In genomic region chr1:97018978-97019377, GRCm38 (mm10) we compare ENCODE assay signal across 10 mouse cellular contexts.
DNase-seq lines count a peak whose midpoint lies in the region; ATAC-seq and TF ChIP-seq lines count a peak whose summit lies in the region.
"Had no signal": no experiment of that assay in that cellular context is flagged by ENCODE, and none has a peak within 500 bp of the region (broad histone marks: within the 10 kb centered on the region; RNA-seq: fewer than 3 reads in every experiment).

No protein-coding gene starts in this region.

- no peaks in the 10 kb centered on the region for H3K4me1 ChIP-seq in forebrain, embryonic 11.5 days (replicated peaks; ENCODE audit: control insufficient read depth, insufficient read depth, low read length)
- no peaks in the 10 kb centered on the region for H3K4me1 ChIP-seq in forebrain, embryonic 16.5 days (replicated peaks; ENCODE audit: control insufficient read depth, insufficient read depth, low read length)
- H3K4me1 ChIP-seq: heart, embryonic 15.5 days had no signal

- intact Hi-C loops in left cerebral cortex, adult 2 months (cut with DNase I): loop anchor here (1.0 kb wide), 1 partner anchor 173 kb away; no protein-coding TSS in a partner anchor

- no peak overlapping the region for H3K4me2 ChIP-seq in forebrain, embryonic 11.5 days (ENCODE audit: low read depth, low read length, severe bottlenecking)
- no peak overlapping the region for H3K4me2 ChIP-seq in forebrain, embryonic 16.5 days (ENCODE audit: low read length)
- H3K4me2 ChIP-seq: heart, embryonic 15.5 days had no signal

- H3K4me3 ChIP-seq in forebrain, embryonic 11.5 days (ENCODE audit: low read depth, low read length): no peak overlapping the region
- no peak overlapping the region for H3K4me3 ChIP-seq in forebrain, embryonic 16.5 days (replicated peaks; ENCODE audit: low read length)
- H3K4me3 ChIP-seq in left cerebral cortex, adult 2 months: no peak overlapping the region
- H3K4me3 ChIP-seq: heart, embryonic 15.5 days had no signal

- H3K9ac ChIP-seq in forebrain, embryonic 11.5 days (ENCODE audit: low read length): no peak overlapping the region
- H3K9ac ChIP-seq in forebrain, embryonic 16.5 days (replicated peaks; ENCODE audit: low read depth, low read length): no peak overlapping the region
- H3K9ac ChIP-seq: heart, embryonic 15.5 days had no signal

- peak; percentile 84 for TF ChIP-seq CTCF in left cerebral cortex, adult 2 months (IDR thresholded peaks at IDR 0.05)

- peak; percentile 58 for DNase-seq in forebrain, embryonic 11.5 days (ENCODE audit: low spot score)
- peak; percentile 8 for DNase-seq in thymus, postnatal 14 days
- no peak for DNase-seq in thymus, adult 18-20 months
- peak; percentile 11 to 50 for DNase-seq in frontal cortex, postnatal 10 days (ENCODE audit: low spot score in 2 of 2)
- peak; percentile 47 to 54 for DNase-seq in left cerebral cortex, adult 2 months (ENCODE audit: extremely low spot score in 1 of 2, low spot score in 2 of 2)
- peak; percentile 52 for DNase-seq in right cerebral cortex, adult 18-20 months
- no peak for DNase-seq in spleen, postnatal 14 days (ENCODE audit: low spot score in 2 of 2)

- H3K27ac ChIP-seq in forebrain, embryonic 11.5 days (ENCODE audit: low read depth, low read length): no peak overlapping the region
- no peak overlapping the region for H3K27ac ChIP-seq in forebrain, embryonic 16.5 days (ENCODE audit: low read length)
- no peak overlapping the region for H3K27ac ChIP-seq in left cerebral cortex, adult 2 months
- H3K27ac ChIP-seq: heart, embryonic 15.5 days had no signal

- no peaks in the 10 kb centered on the region for H3K9me3 ChIP-seq in forebrain, embryonic 11.5 days (ENCODE audit: control insufficient read depth, low read length)
- H3K9me3 ChIP-seq in forebrain, embryonic 16.5 days (ENCODE audit: control insufficient read depth, low read length): no peaks in the 10 kb centered on the region
- H3K9me3 ChIP-seq: heart, embryonic 15.5 days had no signal

- H3K27me3 ChIP-seq in forebrain, embryonic 11.5 days (ENCODE audit: control insufficient read depth, insufficient read depth, low read length): no peaks in the 10 kb centered on the region
- H3K27me3 ChIP-seq in forebrain, embryonic 16.5 days (replicated peaks; ENCODE audit: control insufficient read depth, insufficient read depth, low read length): no peaks in the 10 kb centered on the region
- H3K27me3 ChIP-seq: heart, embryonic 15.5 days had no signal

- H3K36me3 ChIP-seq in forebrain, embryonic 11.5 days (ENCODE audit: control insufficient read depth, insufficient read depth, low read length): no peaks in the 10 kb centered on the region
- H3K36me3 ChIP-seq in forebrain, embryonic 16.5 days (ENCODE audit: control insufficient read depth, insufficient read depth): no peaks in the 10 kb centered on the region
- H3K36me3 ChIP-seq: G1E; heart, embryonic 15.5 days had no signal

- ATAC-seq in forebrain, embryonic 11.5 days (replicated peaks; ENCODE audit: low FRiP score): 0 out of 2 replicates have a peak, but pooled peaks have one; percentile 21
- no peak for ATAC-seq in forebrain, embryonic 16.5 days

Comparison
In these comparisons a context has a peak if more than half of its experiments do, and no peak if none do; other contexts are left out.
1. DNase-seq: peak in forebrain, embryonic 11.5 days (single experiment), thymus, postnatal 14 days (single experiment), frontal cortex, postnatal 10 days (2 of 2), left cerebral cortex, adult 2 months (2 of 2) and right cerebral cortex, adult 18-20 months (single experiment); none in thymus, adult 18-20 months (0 of 2) and spleen, postnatal 14 days (0 of 2).